ENCODE assay signal across 11 mouse cellular contexts in the genomic region with DNA sequence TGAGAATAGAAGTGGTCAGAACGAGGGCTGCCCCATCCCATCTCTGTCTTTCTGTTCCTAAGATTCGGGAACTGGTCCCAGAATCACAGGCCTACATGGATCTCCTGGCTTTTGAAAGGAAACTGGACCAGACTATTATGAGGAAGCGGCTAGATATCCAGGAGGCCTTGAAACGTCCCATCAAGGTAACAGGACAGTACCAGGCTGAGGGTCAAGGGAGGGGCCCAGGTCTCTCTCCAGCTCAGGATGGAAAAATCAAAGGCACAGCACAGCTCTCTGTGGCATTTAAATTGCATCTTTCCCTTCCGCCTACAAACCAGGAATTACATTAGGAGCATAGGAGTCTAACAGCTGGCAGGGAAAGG. TPM values are rescaled to one million over a fixed set of nuclear protein-coding genes. Genes with fewer than 3 reads are reported as not detected.
DNase-seq lines count a peak whose midpoint lies in the region; ATAC-seq lines count a peak whose summit lies in the region.
"Had no signal": no experiment of that assay in that cellular context is flagged by ENCODE, and none has a peak within 500 bp of the region (broad histone marks: within the 10 kb centered on the region; RNA-seq: fewer than 3 reads in every experiment).

No protein-coding gene starts in this region.

- no peak overlapping the region for H3K4me2 ChIP-seq in lung, embryonic 16.5 days (ENCODE audit: low read depth, low read length)
- peak overlapping the region; percentile 83 for H3K4me2 ChIP-seq in limb, embryonic 12.5 days

- H3K9ac ChIP-seq in lung, embryonic 16.5 days (ENCODE audit: low read length), result no peak overlapping the region; the same call in 1 of the 2 replicates
- H3K9ac ChIP-seq in limb, embryonic 12.5 days (replicated peaks), result peak overlapping the region; percentile 97; the same call in 1 of the 2 replicates

- peak; percentile 60 for DNase-seq in adrenal gland, adult 8-10 months
- DNase-seq in adrenal gland, postnatal 4 days (ENCODE audit: low spot score in 2 of 2), result no peak
- no peak for DNase-seq in lung, postnatal 36 days
- DNase-seq in cerebellum, postnatal 10 days, result no peak
- no peak for DNase-seq in right cerebral cortex, adult 2 months (ENCODE audit: low spot score in 2 of 2)
- DNase-seq: lung, postnatal 14 days had no signal

- peaks cover 24% of the 10 kb centered on the region for H3K4me1 ChIP-seq in lung, embryonic 16.5 days (replicated peaks; ENCODE audit: control insufficient read depth, insufficient read depth, low read length)
- peaks cover 27% of the 10 kb centered on the region for H3K4me1 ChIP-seq in limb, embryonic 12.5 days (replicated peaks)

- no peaks in the 10 kb centered on the region; the same call in 1 of the 2 replicates for H3K27me3 ChIP-seq in lung, embryonic 16.5 days (ENCODE audit: control insufficient read depth, insufficient read depth, low read depth, low read length)
- H3K27me3 ChIP-seq in limb, embryonic 12.5 days, result peaks cover 4% of the 10 kb centered on the region

- peak overlapping the region; percentile 97 for H3K27ac ChIP-seq in lung, embryonic 16.5 days (ENCODE audit: low read length)
- peak overlapping the region; percentile 97; the same call in 1 of the 2 replicates for H3K27ac ChIP-seq in limb, embryonic 12.5 days

- peaks cover 26% of the 10 kb centered on the region for H3K36me3 ChIP-seq in lung, embryonic 16.5 days (ENCODE audit: control insufficient read depth, insufficient read depth, low read length)
- H3K36me3 ChIP-seq in limb, embryonic 12.5 days, result peaks cover 48% of the 10 kb centered on the region

- no peak overlapping the region for H3K4me3 ChIP-seq in lung, embryonic 16.5 days (ENCODE audit: low read length)
- H3K4me3 ChIP-seq in limb, embryonic 12.5 days (replicated peaks), result peak overlapping the region; percentile 75

- 74% methylated on average over 5 of the region's 5 CpGs for WGBS in lung, embryonic 16.5 days
- 82% methylated on average over 5 of the region's 5 CpGs for WGBS in limb, embryonic 12.5 days

- no peak for ATAC-seq in lung, embryonic 16.5 days (ENCODE audit: low read depth)
- no peak for ATAC-seq in limb, embryonic 12.5 days (ENCODE audit: insufficient number of reproducible peaks, insufficient read depth, low FRiP score, low TSS enrichment, low read depth)
- ATAC-seq in megakaryocyte progenitor cell, adult 5-6 weeks (replicated peaks; ENCODE audit: poor library complexity), result no peak
- ATAC-seq: activated CD4-positive, CD25-positive, alpha-beta regulatory T cell, adult 4 months had no signal

- no peaks in the 10 kb centered on the region for H3K9me3 ChIP-seq in lung, embryonic 16.5 days (ENCODE audit: control insufficient read depth, low read length)
- H3K9me3 ChIP-seq in limb, embryonic 12.5 days, result no peaks in the 10 kb centered on the region

RNA-seq across cellular contexts. Expression of gene Gm17349, which starts 1.6 kb away (rescaled TPM):
- 10 to 100 TPM; 30.4 to 55.2 (median 34.8) TPM for total RNA-seq in adrenal gland, adult 8-10 months (2022)
- 10 to 100 TPM; 34.8 to 45.6 TPM for total RNA-seq in adrenal gland, postnatal 4 days (2021)
- not detected in 2 replicates for polyA plus RNA-seq in lung, embryonic 16.5 days (2015; fragmentation: Nextera tagmentation; extraction: Ambion mirVana)
- not detected in 2 replicates for polyA plus RNA-seq in limb, embryonic 12.5 days (2016; fragmentation: Nextera tagmentation; extraction: Ambion mirVana)
- not detected in 2 replicates for total RNA-seq in megakaryocyte progenitor cell, adult 5-6 weeks (2015)
- total RNA-seq in megakaryocyte progenitor cell, adult 5-6 weeks (2017), result not detected in 2 replicates
- total RNA-seq: common myeloid progenitor, adult 5-6 weeks had no signal
- polyA plus RNA-seq: activated CD4-positive, CD25-positive, alpha-beta regulatory T cell, adult 4 months had no signal

RNA-seq across cellular contexts. Expression of gene Smarcd1, which starts 1.7 kb away (rescaled TPM):
- total RNA-seq in adrenal gland, adult 8-10 months (2022), result 10 to 100 TPM; 45.2 to 90.5 (median 62.8) TPM
- total RNA-seq in adrenal gland, postnatal 4 days (2021), result 100 to 1,000 TPM in 1 of 2 experiments, 10 to 100 TPM in 1; 94.9 to 103 TPM
- polyA plus RNA-seq in lung, embryonic 16.5 days (2015; fragmentation: Nextera tagmentation; extraction: Ambion mirVana), result 31.1 and 34.5 TPM in 2 replicates
- polyA plus RNA-seq in limb, embryonic 12.5 days (2016; fragmentation: Nextera tagmentation; extraction: Ambion mirVana), result 71.3 and 74.9 TPM in 2 replicates
- 22.8 and 24.1 TPM in 2 replicates for total RNA-seq in megakaryocyte progenitor cell, adult 5-6 weeks (2015)
- total RNA-seq in megakaryocyte progenitor cell, adult 5-6 weeks (2017), result 11.6 and 17.3 TPM in 2 replicates

RNA-seq across cellular contexts. Expression of gene Gpd1, which starts 13.7 kb away (rescaled TPM):
- total RNA-seq in adrenal gland, adult 8-10 months (2022), result 100 to 1,000 TPM; 189 to 666 (median 461) TPM
- 100 to 1,000 TPM; 259 to 304 TPM for total RNA-seq in adrenal gland, postnatal 4 days (2021)
- polyA plus RNA-seq in lung, embryonic 16.5 days (2015; fragmentation: Nextera tagmentation; extraction: Ambion mirVana), result 3.3 and 3.7 TPM in 2 replicates
- 0.51 and 0.58 TPM in 2 replicates for polyA plus RNA-seq in limb, embryonic 12.5 days (2016; fragmentation: Nextera tagmentation; extraction: Ambion mirVana)
- total RNA-seq in megakaryocyte progenitor cell, adult 5-6 weeks (2015), result 0.15 and 0.67 TPM in 2 replicates
- total RNA-seq in megakaryocyte progenitor cell, adult 5-6 weeks (2017), result 1.3 TPM in 2 replicates

RNA-seq across cellular contexts. Expression of gene Cox14, which starts 21.8 kb away (rescaled TPM):
- 100 to 1,000 TPM; 200 to 304 (median 253) TPM for total RNA-seq in adrenal gland, adult 8-10 months (2022)
- total RNA-seq in adrenal gland, postnatal 4 days (2021), result 100 to 1,000 TPM; 171 to 192 TPM
- polyA plus RNA-seq in lung, embryonic 16.5 days (2015; fragmentation: Nextera tagmentation; extraction: Ambion mirVana), result 148 and 164 TPM in 2 replicates
- polyA plus RNA-seq in limb, embryonic 12.5 days (2016; fragmentation: Nextera tagmentation; extraction: Ambion mirVana), result 145 and 146 TPM in 2 replicates
- total RNA-seq in megakaryocyte progenitor cell, adult 5-6 weeks (2015), result 72.7 and 83.5 TPM in 2 replicates
- total RNA-seq in megakaryocyte progenitor cell, adult 5-6 weeks (2017), result 28.6 and 30.8 TPM in 2 replicates

RNA-seq across cellular contexts. Expression of gene Asic1, which starts 33.5 kb away (rescaled TPM):
- total RNA-seq in adrenal gland, adult 8-10 months (2022), result 1 to 10 TPM; 1.4 to 2.5 (median 1.8) TPM
- 1 to 10 TPM; 1.4 to 1.5 TPM for total RNA-seq in adrenal gland, postnatal 4 days (2021)
- 1.6 and 1.7 TPM in 2 replicates for polyA plus RNA-seq in lung, embryonic 16.5 days (2015; fragmentation: Nextera tagmentation; extraction: Ambion mirVana)
- 1.6 TPM in 2 replicates for polyA plus RNA-seq in limb, embryonic 12.5 days (2016; fragmentation: Nextera tagmentation; extraction: Ambion mirVana)
- total RNA-seq in megakaryocyte progenitor cell, adult 5-6 weeks (2015), result not detected in 2 replicates
- not detected in 2 replicates for total RNA-seq in megakaryocyte progenitor cell, adult 5-6 weeks (2017)
- total RNA-seq: common myeloid progenitor, adult 5-6 weeks had no signal

Comparison
In these comparisons a context has a peak if more than half of its experiments do, and no peak if none do; other contexts are left out.
1. RNA of gene Gm17349, which starts 1.6 kb away (total RNA-seq): 34.8 to 45.6 TPM in adrenal gland, postnatal 4 days and 30.4 to 55.2 TPM in adrenal gland, adult 8-10 months; not detected in megakaryocyte progenitor cell, adult 5-6 weeks; every median in the first group is over 10 times any median in the second.
2. RNA of gene Gpd1, which starts 13.7 kb away (total RNA-seq): 189 to 666 TPM in adrenal gland, adult 8-10 months and 259 to 304 TPM in adrenal gland, postnatal 4 days; 0.15 to 1.3 TPM in megakaryocyte progenitor cell, adult 5-6 weeks; every median in the first group is over 10 times any median in the second.